Mouse (Mus musculus): ENCODE data around the gene Prmt7.

DNA sequence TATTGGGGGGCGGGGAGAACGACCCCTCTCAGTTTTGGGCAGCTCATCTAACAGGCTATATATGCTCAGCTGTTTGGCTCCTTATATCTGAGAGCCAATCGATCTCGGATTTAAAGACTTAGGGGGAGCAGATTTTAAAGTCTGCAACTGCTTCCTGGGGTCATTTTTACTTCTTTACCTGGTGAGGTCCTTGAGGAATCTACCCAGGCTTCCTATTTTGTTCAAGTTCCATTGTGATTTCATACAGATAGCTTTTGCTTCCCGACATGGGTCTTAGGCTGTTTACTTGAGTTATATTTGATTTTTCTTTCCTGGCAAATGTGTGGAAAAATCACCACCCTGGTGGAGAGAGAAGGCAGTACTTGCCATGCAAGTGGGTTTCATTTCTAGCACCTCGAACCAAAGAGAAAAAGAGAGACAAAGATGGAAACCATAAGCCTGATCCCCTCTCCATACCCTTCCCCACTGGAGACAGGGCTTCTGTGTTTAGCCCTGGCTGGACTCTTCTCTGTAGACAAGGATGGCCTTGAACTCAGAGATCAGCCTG lies 40.7 kb upstream of the Prmt7 start:
- TF ChIP-seq CTCF (IDR thresholded peaks at IDR 0.05; ENCODE audit: insufficient read depth, low read length) (no peak), POLR2A (IDR thresholded peaks at IDR 0.05; ENCODE audit: borderline replicate concordance, extremely low read depth, low read depth, low read length) (no peak)
